Mouse (Mus musculus): ENCODE measurements at regions not wholly inside any gene's neighbourhood (a gene's known extent, or its start where the extent isn't known, plus 50 kb on each side); places are given as distances from the start of the nearest gene placed in this dataset.
"Not testable (repeated sequence)": the region's sequence is repeated elsewhere in the genome, so short reads cannot be mapped to it uniquely, and the experiment has no call there.

- not testable (repeated sequence) for DNase-seq
Observed at GRCm38 (mm10) chr13:12940911-12941310, 64.3 kb downstream of the Prl2c2 start.

- peak; percentile 47 for DNase-seq
Observed at GRCm38 (mm10) chr13:12935103-12935502, 70.1 kb downstream of the Prl2c2 start.

- DNase-seq = not testable (repeated sequence)
Observed at GRCm38 (mm10) chr13:12931907-12932617, 73.1 kb downstream of the Prl2c2 start.

- no peak for DNase-seq
Observed at GRCm38 (mm10) chr13:12930566-12930965, 74.6 kb downstream of the Prl2c2 start.

- DNase-seq = no peak
Observed at GRCm38 (mm10) chr13:12929806-12930205, 75.4 kb downstream of the Prl2c2 start.

GRCm38 (mm10) chr13:12927587-12928345 lies 77.4 kb downstream of the Prl2c2 start:
- no peak for DNase-seq

GRCm38 (mm10) chr13:12925604-12926003 lies 79.6 kb downstream of the Prl2c2 start:
- peak; percentile 21 for DNase-seq

- no peak for DNase-seq
Observed at GRCm38 (mm10) chr13:12912902-12913301, 92.3 kb downstream of the Prl2c2 start.

GRCm38 (mm10) chr13:12906151-12906550 lies 99.0 kb downstream of the Prl2c2 start:
- no peak for DNase-seq

GRCm38 (mm10) chr13:12889631-12890030 lies 89.8 kb upstream of the Prl2c3 start:
- not testable (repeated sequence) for DNase-seq

- not testable (repeated sequence) for DNase-seq
Observed at GRCm38 (mm10) chr13:12879506-12879905, 79.6 kb upstream of the Prl2c3 start.

GRCm38 (mm10) chr13:12864946-12865345 lies 65.1 kb upstream of the Prl2c3 start:
- DNase-seq = not testable (repeated sequence)

GRCm38 (mm10) chr13:12864263-12864662 lies 64.4 kb upstream of the Prl2c3 start:
- no peak for DNase-seq

- not testable (repeated sequence) for DNase-seq
Observed at GRCm38 (mm10) chr13:12863542-12863941, 63.7 kb upstream of the Prl2c3 start.

GRCm38 (mm10) chr13:12860954-12861353 lies 61.1 kb upstream of the Prl2c3 start:
- not testable (repeated sequence) for DNase-seq

- DNase-seq = not testable (repeated sequence)
Observed at GRCm38 (mm10) chr13:12859930-12860329, 60.1 kb upstream of the Prl2c3 start.

Measured in thymus, postnatal 4 days (tissue).